Mouse (Mus musculus) 3T3-L1 (cell line): ENCODE data around the gene Stat3.
A peak's percentile ranks its signal among the peaks of the same experiment; 100 is the strongest.

ENCODE experiments used
- DNase-seq: peaks from one replicate; pipeline ENCODE4 v3.0.0-alpha.2; 2015; ENCODE audit warnings: low read depth, low spot score

Gene Stat3

DNA sequence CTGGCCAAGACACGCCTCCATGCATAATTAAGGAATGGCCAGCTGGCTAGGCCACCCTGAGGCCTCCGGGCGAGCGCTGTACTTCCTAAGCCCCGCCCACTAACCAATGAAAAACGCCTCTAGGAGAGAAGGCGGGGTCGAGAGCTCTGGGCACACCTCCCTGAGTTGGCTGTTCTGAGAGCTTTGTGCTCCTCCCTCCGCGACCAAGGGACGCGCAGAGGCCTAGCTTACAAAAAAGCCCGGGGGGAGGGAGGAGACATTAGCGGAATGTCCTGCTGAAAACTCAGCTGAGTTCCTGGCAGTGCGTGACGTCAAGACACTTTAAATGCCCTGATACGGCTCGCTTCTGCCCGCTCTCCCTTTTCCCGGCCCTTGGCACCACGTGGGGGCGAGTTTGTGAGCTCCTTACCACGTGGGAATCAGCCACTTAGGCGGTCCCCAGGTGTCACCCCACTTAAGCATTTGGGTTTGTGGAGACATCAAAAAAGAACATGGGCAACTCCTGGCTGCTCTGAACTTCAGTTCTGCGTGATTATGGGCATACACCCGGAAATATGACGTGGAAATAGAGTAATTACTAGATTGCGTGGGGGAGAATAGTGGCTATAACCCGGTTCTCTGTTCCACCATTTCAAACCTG lies at the start of gene Stat3:
Gene Stat3 (minus strand): TSS at position 29 of the 640 bp plus-strand sequence.
- DNase-seq: peak; percentile 100

DNA sequence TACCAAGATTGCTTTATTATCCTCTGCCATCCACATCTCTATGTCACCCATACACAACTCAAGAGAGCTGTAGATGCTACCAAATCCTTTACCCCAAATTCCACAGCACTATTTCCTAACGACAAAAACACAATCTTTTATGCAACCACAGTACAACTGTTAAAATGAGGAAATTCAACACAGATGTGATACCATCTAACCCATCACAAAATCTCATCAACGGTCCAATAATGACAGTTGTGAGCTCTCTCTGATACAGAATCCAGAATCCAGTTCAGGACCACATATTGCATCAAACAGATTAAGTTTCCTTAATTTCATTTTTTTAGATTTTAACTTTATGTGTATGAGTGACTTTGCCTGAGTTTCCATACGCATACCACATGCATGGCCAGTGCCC lies 49.3 kb upstream of the Stat3 start:
- DNase-seq: no peak

DNA sequence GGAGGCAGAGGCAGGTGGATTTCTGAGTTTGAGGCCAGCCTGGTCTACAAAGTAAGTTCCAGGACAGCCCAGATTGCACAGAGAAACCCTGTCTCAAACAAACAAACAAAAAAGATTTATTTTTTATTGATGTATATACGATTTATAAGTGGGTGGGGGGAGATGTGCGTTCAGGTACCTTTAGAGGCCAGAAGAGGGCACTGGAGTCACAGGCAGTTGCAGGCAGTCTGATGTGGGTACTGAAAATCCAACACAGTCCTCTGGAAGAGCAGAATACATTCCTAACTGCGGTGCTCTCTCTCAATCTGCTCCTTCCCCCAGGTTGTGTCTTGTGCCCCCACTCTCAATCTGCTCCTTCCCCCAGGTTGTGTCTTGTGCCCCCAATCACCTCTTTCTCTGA lies 46.3 kb upstream of the Stat3 start:
- no peak for DNase-seq

DNA sequence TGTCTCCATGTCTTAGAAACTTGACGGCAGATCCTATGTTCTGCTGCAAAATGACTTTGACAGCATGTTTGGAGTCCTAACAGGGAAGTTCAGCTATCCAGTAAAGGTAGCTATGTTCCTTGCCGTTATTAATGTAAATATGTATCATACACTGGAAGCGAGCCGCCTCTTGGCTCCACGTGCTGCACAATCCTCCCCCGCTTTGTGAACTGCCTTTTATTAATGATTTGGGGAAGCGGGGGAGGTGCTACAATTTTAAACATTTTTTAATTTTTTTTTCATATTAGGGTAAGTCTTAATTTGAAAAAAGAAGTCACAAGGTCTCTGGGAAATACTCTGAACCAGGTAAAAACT lies 44.4 kb upstream of the Stat3 start:
- DNase-seq: no peak

DNA sequence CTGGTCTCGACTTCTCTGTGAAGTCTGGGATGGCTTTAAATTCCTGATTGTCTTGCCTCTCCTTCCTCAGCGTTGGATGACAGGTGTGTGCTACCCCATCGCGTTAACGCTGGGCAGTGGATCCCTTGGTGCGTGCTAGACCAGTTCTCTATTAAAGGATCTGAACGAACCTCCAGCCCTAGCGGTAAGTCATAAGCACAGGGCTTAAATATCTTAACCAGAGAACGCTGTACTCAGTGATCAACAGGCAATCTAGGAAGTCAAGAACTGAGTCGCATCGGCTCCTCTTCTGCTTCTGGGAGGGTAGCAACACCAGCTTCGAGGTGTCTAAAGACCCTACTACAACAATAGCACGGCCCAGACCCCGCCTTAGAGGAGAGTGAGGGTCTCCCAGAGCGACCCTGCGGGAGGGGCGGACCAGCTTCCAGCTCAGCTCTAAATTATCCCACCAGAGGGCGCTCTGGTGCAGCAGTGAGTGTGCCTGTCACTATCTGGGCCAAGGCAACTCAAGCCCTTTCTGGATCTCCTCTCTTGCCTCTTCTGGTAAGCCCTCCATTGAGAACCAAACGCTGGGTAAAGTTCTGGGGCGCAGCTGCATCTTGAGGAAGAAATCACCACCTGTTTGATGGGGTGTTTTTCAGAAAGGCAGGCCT lies 43.9 kb upstream of the Stat3 start:
- peak; percentile 85 for DNase-seq

DNA sequence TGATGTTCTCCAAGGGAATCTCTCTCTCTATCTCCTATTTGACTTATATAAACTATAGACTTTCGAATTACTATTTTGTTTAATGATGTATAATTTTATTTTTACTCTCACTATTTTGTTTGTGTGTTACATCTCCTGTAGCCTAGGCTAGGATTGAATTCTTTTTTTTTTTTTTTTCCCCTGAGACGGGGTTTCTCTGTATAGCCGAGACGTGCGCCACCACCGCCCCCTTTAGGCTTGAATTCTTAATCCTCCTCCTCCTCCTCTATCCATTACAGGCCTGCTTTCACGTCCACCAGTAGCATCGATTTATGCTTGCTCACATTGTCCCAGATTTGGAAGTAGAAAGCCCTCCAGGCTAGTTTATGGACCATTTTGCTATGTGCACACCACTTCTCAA lies 42.7 kb upstream of the Stat3 start:
- DNase-seq: no peak

DNA sequence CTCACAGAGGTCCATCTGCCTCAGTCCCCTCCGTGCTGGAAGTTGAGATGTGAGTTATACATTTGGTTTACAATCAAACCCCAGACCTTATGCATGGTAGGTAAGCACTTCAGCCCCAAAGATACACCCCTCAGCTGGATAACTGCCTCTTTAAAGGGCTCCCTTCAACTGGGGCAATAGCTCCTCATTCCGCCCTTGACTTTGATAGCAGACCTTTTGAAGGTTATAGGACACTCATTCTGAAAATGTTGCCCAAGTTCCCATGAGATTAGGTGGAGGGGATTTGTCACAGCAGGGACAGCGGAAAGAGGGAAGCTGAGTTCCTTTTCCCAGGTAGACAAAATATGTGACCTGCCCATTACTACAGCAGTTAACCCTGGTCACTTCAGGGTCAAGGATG lies 41.9 kb upstream of the Stat3 start:
- no peak for DNase-seq

DNA sequence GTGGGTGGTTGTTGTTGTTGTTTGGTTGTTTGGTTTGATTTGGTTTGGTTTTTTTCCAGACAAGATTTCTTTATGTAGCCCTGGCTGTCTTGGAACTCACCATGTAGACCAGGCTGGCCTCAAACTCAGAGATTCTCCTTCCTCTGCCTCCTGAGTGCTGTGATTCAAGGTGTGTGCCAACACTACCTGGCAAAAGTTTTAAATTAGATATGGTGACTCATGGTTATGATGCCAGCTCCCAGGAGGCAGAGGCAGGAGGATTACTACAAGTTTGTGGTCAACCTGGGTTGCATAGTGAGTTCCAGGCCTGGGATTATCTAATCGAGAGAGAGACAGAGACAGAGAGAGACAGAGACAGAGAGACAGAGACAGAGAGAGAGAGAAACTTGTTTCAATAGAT lies 41.1 kb upstream of the Stat3 start:
- peak; percentile 62 for DNase-seq

DNA sequence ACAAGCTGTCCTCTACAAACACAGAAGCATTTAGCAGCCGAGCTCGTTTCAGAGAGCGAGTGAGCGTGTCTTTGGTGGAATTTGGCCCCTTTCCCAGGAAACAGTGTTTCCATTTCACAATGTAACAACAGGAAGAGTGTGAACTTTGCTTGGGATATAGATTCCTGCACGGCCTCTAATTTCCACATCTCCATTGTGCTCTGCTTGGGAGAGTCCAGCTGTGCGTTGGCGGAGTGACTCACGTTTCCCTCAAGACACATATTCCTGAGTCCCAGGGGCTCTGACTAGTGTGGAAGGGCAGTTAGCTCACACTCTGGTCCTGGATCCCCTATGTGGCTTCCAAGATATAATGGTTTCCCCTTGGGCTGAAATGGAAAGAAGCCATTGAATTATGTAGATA lies 40.5 kb upstream of the Stat3 start:
- peak; percentile 98 for DNase-seq

DNA sequence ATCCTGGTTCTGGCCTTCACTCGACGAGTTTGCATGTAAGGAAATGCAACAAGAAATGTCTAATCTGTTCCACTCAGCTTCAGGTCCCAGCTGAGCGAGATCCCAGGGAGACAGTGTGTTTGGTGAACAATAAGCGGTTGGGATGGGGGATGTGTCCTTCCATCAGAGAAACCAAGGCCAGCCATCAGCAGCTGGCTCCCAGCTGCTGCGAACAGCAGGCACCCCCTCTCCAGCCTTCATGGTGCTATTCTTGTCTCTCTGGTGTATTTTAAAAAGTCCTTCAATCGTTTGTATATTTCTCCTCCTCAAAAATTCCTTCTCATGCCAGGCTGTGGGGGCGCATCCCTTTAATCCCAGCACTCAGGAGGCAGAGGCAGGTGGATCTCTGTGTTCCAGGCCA lies 35.9 kb upstream of the Stat3 start:
- DNase-seq: no peak

DNA sequence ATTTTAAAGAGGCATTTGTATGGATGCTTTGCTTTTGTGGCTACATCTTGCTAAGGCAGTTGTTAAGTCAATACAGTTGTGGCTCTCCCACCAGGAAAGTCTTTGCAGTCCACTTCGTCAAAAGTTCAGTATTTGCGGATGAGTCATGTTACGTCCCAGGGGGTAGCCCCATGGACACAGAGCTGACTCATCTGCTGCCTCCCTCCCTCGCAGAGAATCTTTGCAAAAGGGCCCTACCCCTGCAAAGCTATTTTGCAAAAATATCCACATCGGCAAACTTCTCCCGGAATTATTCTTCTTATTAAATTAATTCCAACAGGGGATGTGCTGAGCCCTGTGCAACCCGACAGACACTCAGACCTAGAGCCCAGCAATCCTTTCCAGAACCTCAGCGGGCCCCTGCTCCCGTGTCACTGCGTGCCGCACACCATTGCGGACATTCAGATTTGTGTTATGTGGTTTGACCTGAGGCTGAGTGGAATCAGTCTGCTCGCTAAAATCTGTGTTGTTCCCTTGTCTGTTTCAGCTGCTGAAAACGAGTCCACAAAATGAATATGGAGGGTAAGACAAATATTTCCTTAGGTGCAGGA lies 35.1 kb upstream of the Stat3 start:
- DNase-seq: peak; percentile 97

DNA sequence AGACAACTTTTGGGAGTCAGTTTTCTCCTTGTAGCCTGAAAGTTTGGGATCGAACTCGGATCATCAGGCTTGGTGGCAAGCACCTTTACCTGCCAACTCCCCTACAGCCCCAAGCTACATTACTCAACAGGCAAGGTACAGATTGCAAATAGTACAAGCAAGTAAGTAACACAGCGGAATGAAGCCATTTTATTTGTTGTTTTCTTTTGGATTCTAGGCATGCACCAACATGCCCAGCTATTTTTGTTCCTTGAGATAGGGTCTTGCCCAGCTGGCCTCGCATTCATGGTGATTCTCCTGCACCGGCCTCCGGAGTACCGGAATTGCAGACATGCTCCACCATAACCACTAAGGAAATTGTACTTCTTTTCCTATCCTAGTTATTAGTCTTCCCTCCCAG lies 33.9 kb upstream of the Stat3 start:
- no peak for DNase-seq

DNA sequence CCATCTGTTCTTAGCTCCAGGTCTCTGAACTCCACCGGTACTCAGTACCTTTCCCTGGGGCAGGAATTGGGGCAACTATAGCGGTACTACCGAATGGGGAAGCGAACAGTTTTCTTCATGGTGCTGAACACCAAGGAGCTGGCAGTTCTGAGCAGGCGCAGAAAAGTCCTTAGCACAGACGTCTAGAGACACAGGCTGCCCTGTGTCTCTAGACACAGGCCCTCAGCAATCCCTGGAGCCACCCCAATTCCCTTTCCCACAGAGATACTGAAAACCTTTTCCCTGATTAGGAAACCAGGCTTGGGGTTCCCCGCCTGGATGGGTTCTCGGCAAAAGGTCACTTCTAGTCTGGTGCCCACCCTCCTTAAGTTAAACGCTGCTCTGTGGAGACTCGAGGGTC lies 32.1 kb upstream of the Stat3 start:
- no peak for DNase-seq

DNA sequence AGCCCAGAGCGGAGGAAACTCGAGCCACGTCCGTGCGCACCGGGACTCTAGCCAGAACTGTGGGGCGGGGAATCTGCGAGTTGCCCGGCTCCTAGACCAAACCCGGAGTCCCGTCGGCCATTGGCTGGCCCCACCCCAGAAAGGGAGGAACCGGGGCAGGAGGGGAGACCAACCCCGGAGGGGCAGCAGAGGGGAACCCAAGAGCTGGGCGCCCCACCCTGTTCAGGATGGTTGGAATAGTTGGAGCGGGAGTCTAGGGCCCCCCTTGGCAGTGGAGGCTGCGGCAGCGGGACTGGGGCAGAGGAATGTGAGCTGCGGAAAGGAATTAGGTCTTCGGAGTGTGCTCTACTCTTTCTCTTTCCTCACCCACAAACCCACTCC lies 31.2 kb upstream of the Stat3 start, which contains the start of gene Cavin1:
Gene Cavin1 (minus strand): TSS at position 331 of the 381 bp plus-strand sequence.
- peak; percentile 97 for DNase-seq

DNA sequence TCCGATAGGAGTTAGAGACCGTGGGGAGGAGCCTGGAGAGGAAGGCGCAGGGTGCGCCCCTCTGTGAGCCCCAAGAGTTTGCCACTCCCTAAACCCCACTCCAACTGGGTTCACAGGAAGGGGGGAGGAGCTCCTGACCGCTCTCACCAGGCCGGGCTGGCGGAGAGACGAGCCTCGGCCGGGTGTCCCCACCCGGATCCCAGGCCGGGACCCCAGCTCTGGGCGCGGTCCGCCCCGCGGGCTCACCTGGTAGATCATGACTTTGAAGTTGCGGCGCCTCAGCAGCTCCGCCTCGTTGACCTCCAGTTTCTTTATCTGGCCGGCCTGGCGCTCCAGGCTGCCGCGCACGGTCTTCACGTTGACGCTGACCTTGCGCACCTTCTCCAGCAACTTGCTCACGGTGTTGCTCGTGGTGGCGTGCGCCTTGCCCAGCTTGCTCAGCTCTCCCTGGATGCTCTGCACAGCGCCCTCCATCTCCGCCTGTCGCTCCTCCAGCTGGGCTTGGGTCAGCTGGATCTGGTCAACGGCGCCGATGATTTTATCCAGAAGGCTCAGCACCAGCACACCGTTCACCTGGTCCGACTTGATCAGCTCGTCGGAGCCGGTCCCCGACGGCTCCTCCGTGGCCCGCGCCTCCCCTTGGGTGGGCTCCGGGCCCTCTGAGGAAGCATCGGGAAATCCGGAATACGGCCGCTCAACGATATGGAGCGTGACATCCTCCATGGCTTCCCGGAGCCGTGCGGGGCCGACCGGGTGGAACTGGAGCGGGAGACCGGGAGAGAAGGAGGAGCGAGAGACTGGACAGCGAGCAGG lies 30.6 kb upstream of the Stat3 start:
- DNase-seq: peak; percentile 88

DNA sequence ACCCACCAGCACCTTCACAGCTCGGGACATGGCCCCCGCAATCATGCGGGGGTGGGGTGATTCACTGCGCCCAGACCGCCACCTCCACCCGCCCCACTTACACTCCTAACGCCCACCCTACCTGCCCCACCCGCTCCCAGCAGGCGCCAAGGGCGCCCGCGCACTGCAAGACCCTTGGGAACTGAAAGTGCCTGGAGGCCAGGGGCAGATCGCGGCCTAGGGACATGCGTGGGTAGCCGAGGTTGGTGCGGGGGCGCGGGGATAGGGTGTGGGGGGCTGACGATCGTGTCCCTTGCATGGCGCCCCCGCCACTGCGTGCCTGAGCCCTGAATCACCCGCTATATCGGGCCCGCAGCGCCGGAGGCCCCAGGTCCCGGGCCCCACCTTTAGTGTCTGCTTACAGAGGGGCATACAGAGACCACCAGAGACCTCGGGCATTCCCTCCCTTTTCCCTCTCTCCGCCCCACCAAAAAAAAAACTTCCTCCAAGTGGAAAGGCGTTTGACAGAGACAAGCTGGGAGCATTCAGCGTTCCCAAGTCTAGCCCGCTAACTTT lies 29.9 kb upstream of the Stat3 start:
- no peak for DNase-seq

DNA sequence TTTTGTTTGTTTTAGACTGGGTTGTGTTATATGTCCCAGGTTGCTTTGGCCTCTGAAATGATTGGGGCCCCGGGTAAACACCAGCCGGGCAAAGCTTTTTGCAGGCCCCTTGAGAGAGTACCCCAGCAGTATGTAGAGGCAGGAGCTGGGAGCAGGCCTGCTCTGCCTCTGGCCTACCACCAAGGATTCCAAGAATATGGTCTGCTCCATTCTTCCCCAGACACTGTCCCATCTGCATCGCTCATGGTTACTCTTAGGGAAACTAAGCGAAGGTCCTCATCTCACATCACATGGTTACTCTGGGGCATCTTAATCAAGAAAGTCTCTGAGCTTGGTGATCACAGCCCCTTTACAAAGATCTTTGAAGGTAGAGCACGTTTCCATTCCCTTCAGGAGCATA lies 29.2 kb upstream of the Stat3 start:
- no peak for DNase-seq

DNA sequence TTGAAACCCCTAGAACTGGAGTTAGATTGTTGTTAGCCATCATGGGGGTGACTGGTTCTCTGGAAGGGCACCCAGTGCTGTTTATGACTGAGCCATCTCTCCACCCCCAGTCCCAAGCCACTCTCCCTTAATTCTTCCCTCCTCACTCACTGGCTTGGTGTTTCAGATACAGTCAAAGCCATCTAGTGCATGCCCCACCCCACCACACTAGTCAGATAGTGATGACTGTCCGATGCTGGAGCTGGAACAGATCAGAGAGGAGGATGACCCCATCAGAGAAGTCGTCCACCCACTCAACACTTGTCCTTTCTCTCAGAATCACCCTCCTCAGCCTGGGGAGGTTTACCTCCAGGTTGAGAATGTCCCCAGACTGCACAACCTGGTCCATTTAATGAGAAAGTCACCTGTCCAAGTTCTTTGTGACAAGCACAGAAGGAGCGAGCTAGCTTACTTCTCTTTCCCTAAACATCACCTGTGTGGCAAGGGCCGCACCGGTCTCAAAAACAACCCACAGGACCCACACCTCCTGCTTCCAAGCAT lies 28.6 kb upstream of the Stat3 start:
- DNase-seq: peak; percentile 40

DNA sequence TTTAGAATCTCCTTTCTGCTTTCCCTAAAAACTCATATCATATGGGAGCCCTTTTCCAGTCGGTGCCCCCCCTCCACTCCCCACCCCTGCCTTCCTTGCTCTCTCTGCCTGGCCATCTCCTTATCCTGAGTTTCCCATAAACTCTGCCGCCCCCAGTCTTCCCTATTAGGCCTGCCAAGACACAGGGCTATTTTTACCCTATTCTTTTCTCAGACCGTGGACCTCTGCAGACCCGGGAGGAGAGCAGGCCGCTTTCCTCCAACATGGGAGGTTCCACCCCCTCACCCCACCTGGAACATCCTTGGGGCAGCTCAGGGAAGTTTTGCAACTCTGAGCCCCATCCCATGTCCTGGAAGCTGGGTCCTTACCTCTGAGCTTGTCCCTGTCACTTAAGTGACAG lies 28.0 kb upstream of the Stat3 start:
- no peak for DNase-seq

DNA sequence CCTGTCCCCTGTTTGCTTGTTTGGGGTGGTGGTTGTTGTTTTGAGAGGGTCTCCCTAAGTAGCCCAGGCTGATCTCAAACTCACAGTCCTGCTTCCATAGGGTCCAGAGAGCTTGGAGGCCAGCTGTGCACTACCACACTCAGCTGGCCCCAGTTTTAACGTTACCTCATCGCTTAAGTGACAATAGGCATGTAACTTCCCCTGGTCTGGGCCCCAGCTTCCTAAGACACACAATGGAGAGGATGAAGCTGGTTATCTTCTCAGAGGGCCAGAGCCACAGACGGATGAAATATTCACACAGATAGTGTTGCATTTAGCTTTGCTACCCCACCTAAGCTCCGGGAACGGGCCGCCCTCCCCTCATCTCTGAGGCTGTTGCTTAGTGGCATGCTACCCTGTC lies 26.4 kb upstream of the Stat3 start:
- DNase-seq: no peak

DNA sequence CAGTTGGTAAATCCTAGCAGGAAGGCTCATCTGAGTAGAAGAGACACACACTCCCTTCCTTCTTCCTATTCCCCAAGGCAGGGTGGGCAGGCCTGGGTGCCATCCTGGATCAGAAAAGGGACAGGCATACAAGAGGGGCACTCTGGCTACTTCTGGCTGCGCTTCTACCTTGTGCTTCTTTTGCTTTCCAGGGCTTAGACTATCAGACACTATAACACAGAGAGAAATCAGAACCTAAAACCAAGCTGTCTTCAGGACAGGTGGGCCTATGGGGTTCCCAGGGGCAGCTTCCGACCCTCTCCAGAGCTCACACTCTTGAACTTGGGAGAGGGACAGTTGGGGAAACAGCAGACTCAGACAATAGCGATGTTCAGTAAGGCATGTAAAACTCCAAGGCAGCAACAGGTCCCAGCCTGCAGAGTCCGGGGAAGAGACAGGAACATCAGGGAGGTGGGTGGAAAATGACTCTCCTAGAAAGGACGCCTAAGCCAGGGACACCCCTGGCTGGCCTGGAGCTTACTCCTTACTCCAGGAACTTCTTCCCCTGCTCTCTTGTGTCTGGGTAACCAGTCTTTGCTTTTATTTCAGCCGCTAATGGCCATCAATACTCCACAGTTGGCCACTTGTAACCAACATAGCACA lies 25.7 kb upstream of the Stat3 start:
- DNase-seq: no peak
